Mouse (Mus musculus) liver, embryonic 14.5 days (tissue): Measurements from ENCODE around the gene Opcml. TPM values are rescaled to one million over a fixed set of nuclear protein-coding genes. Genes with fewer than 3 reads are reported as not detected.

Experiments used
- ATAC-seq: fragments of 200-750 bp; cut with Nextera tagmentation; 2 replicates; pipeline ENCODE4 v1.8.0; 2017; ENCODE audit warnings: moderate number of reproducible peaks, mild to moderate bottlenecking, moderate library complexity; ENCODE audit not compliant: insufficient read depth
- DNase-seq, 3 experiments: peaks; one replicate each; pipeline ENCODE4 v3.0.0-alpha.2; 2012 to 2013; ENCODE audit warnings: low read depth in 3 of 3, low spot score in 3 of 3
- H3K27ac ChIP-seq: fragments of 300-500 bp; sonication (generic); 2 replicates; pipeline ENCODE4 v1.5.1; 2014; ENCODE audit warnings: moderate library complexity, mild to moderate bottlenecking, control low read depth, inconsistent platforms
- H3K27me3 ChIP-seq: fragments of 300-500 bp; sonication (generic); 2 replicates; pipeline ENCODE4 v1.6.1; 2014; ENCODE audit warnings: mild to moderate bottlenecking, low read length, moderate library complexity; ENCODE audit not compliant: control insufficient read depth, insufficient read depth
- H3K36me3 ChIP-seq: fragments of 300-500 bp; sonication (generic); replicated peaks from 2 replicates; pipeline ENCODE4 v1.6.1; 2014; ENCODE audit warnings: low read depth; ENCODE audit not compliant: control insufficient read depth, insufficient read depth
- H3K4me1 ChIP-seq, 2 experiments: fragments of 200-500 bp in 1 of 2; fragments of 300-500 bp in 1 of 2; sonication (generic) in 1 of 2; replicated peaks; 2 replicates each; pipeline ENCODE4 v1.6.1; 2012 to 2014; ENCODE audit warnings: antibody characterized with exemption in 1 of 2, inconsistent platforms in 1 of 2, low read length in 1 of 2; ENCODE audit not compliant: control insufficient read depth in 2 of 2, insufficient read depth in 2 of 2
- H3K4me2 ChIP-seq: fragments of 300-500 bp; sonication (generic); 2 replicates; pipeline ENCODE4 v1.6.1; 2014; ENCODE audit warnings: low read depth, mild to moderate bottlenecking, control low read depth, moderate library complexity
- H3K4me3 ChIP-seq, 2 experiments: fragments of 200-500 bp in 1 of 2; fragments of 300-500 bp in 1 of 2; sonication (generic) in 1 of 2; 2 replicates each; pipeline ENCODE4 v1.5.1; 2012 to 2014; ENCODE audit warnings: low read depth in 2 of 2, low read length in 2 of 2, mild to moderate bottlenecking in 2 of 2, control low read depth in 1 of 2, inconsistent platforms in 1 of 2, moderate library complexity in 1 of 2; ENCODE audit not compliant: insufficient read depth in 1 of 2
- H3K9ac ChIP-seq: fragments of 300-500 bp; sonication (generic); replicated peaks from 2 replicates; pipeline ENCODE4 v1.6.1; 2014; ENCODE audit warnings: mild to moderate bottlenecking, control low read depth, moderate library complexity
- H3K9me3 ChIP-seq: fragments of 300-500 bp; sonication (generic); 2 replicates; pipeline ENCODE4 v1.6.1; 2016; ENCODE audit warnings: low read length, mixed read lengths; ENCODE audit not compliant: control insufficient read depth
- CTCF ChIP-seq: IDR thresholded peaks from 2 replicates; pipeline ENCODE4 v1.5.1; 2016; ENCODE audit warnings: antibody characterized with exemption, low read depth, control low read depth
- EP300 ChIP-seq: IDR thresholded peaks from 2 replicates; pipeline ENCODE4 v1.6.1; 2016; ENCODE audit warnings: antibody characterized with exemption, low read depth
- WGBS: fragments of 180-500 bp; shearing (Covaris S2); extraction: QIAGEN DNeasy Blood & Tissue Kit; methylation state at CpG from one replicate; pipeline ENCODE4 v1.1.7; 2014; ENCODE audit not compliant: insufficient replicate concordance; 5-methylcytosine and 5-hydroxymethylcytosine counted together
- polyA plus RNA-seq, 2 experiments: library from polyadenylated mRNA; depleted of rRNA in 1 of 2; stranded (reverse) in 1 of 2; unstranded in 1 of 2; fragments of >200 nt; fragmentation: Nextera tagmentation in 1 of 2; extraction: Ambion mirVana in 1 of 2; gene quantifications; 2 replicates each; pipeline versions ENCODE4 v1.2.1 to v1.2.3; 2012 to 2014

Opcml gene
- polyA plus RNA-seq, 2 experiments: 0.03 TPM; not detected in 1

DNA sequence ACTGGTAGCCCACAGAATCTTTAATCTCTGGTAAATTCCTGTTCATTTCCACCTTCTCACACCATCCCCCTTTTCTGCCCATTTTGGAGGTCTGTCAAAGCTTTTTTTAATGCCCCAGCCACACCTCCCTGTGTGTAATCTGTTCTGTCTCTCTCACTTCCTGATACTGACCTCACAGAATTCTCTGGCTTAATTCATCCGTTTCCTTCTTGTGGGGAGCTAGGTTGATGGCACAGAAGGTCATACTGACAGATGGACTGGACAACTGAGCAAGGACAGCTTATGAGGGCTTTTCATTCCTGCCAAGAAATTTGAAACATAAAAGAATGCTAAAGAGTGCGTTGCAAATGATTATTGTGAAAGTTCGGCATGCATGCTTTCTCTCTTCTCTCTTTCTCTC is 126.7 kb downstream of the Opcml start:
- Histone ChIP-seq H3K36me3 (no peaks in the 10 kb centered on the region), H3K4me3 (no peak overlapping the region), H3K9me3 (no peaks in the 10 kb centered on the region), H3K27me3 (no peaks in the 10 kb centered on the region), H3K4me1 (no peaks in the 10 kb centered on the region), H3K27ac (no peak overlapping the region), H3K9ac (no peak overlapping the region), H3K4me2 (no peak overlapping the region)
- DNase-seq (no peak), ATAC-seq (no peak)
- 47% methylated on average over 3 of the region's 3 CpGs for WGBS
- TF ChIP-seq EP300 (no peak), CTCF (no peak)

DNA sequence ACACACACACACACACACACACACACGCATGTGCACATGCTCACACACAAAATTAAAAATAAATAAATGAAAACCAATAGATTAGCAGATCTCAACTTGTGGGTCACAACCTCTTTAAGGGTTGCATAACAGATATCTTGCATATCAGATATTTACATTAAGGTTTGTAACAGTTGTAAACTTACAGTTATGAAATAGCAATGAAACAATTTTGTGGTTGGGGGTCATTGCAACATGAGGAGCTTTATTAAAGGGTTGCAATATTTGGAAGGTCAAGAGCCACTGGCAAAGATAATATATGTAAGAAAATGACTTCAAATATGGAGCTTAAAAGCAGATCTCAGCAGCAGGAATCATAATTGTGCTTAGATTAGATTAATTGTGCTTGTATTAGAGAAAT is 132.9 kb downstream of the Opcml start:
- TF ChIP-seq CTCF: no peak
- TF ChIP-seq EP300: no peak
- H3K27ac ChIP-seq: no peak overlapping the region
- H3K4me2 ChIP-seq: no peak overlapping the region
- H3K9ac ChIP-seq: no peak overlapping the region
- ATAC-seq (no peak), DNase-seq (no peak)
- no peak overlapping the region for H3K4me3 ChIP-seq
- H3K4me1 ChIP-seq: no peaks in the 10 kb centered on the region
- no peaks in the 10 kb centered on the region for H3K9me3 ChIP-seq
- no peaks in the 10 kb centered on the region for H3K27me3 ChIP-seq
- WGBS: 57% methylated on average over 1 of the region's 1 CpGs
- no peaks in the 10 kb centered on the region for H3K36me3 ChIP-seq

DNA sequence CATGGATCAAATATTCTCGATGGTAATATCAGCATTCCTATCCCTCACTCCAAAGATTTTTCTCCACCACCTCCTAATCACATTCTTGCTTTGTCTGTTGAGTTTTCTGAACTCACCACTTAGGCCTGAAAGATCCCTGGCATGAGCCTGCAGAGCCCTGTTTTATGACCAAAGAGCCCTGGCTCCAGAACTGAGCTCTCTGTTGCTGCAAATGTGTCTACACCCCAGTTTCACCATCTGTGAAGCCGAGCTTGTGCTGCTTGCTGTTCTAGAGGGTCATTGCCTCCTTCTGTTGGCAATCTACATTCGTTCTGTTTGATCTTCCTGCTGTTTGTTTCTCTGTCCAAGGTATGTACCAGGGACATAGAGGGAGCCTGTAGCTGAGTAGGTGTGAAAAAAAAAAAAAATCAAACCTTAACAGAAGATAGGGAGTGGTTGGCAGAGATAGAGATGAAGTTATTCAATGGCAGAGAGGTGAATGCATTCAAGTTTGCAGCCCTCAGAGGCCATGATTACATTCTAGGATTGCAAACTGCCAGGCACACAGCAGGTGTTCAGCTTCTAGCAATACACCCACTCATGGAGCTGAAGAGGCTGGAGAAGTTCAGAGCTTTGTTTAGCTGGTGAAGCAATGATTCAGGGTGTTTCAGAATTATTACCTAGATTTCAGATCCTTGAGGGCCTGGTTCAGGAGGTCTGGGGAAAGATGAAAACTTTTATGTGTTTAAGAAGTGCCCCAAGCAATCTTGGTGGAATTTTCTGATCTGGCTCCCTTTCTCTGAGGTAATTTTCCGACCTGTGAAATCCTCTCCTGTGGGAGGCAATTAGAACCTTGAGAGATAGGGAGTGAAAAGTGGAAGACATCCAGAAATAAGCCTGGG is 133.6 kb downstream of the Opcml start:
- no peak overlapping the region for H3K9ac ChIP-seq
- no peaks in the 10 kb centered on the region for H3K36me3 ChIP-seq
- no peaks in the 10 kb centered on the region for H3K4me1 ChIP-seq
- no peaks in the 10 kb centered on the region for H3K9me3 ChIP-seq
- H3K4me3 ChIP-seq: no peak overlapping the region
- 33% methylated on average over 4 of the region's 4 CpGs for WGBS
- ATAC-seq (no peak), DNase-seq (no peak)
- no peak overlapping the region for H3K27ac ChIP-seq
- H3K27me3 ChIP-seq: no peaks in the 10 kb centered on the region
- no peak overlapping the region for H3K4me2 ChIP-seq
- TF ChIP-seq EP300: no peak
- TF ChIP-seq CTCF: no peak

- H3K27ac ChIP-seq: no peak overlapping the region
- H3K4me2 ChIP-seq: no peak overlapping the region
- DNase-seq (no peak), ATAC-seq (no peak)
- no peaks in the 10 kb centered on the region for H3K9me3 ChIP-seq
- no peaks in the 10 kb centered on the region for H3K36me3 ChIP-seq
- WGBS: 56% methylated on average over 2 of the region's 2 CpGs
- H3K27me3 ChIP-seq: no peaks in the 10 kb centered on the region
- no peaks in the 10 kb centered on the region for H3K4me1 ChIP-seq
- no peak overlapping the region for H3K4me3 ChIP-seq
- no peak for TF ChIP-seq CTCF
- no peak for TF ChIP-seq EP300
- no peak overlapping the region for H3K9ac ChIP-seq
Observed at GRCm38 (mm10) chr9:27925650-27926049, 135.1 kb downstream of the Opcml start.

DNA sequence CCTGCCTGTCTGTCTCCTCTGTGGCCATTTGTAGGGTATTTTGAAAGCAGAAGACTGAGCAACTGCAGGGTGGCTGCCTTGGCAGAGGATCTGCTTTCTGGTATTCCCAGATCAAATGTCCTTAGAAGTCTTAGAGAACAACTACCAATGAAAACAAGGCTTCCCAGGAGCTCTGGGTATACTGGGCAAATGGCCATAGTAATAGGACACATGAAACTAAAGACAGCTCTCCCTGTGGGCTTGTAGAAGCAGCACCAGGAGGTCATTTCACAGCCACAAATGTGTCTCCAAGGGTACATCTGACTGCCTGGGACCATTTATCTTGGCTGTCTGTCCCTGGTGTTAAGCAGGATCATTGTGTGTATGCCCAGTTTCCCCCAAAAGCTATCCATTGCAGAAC is 146.7 kb downstream of the Opcml start:
- TF ChIP-seq EP300: no peak
- no peak for TF ChIP-seq CTCF
- no peak overlapping the region for H3K4me2 ChIP-seq
- H3K9me3 ChIP-seq: no peaks in the 10 kb centered on the region
- no peaks in the 10 kb centered on the region for H3K27me3 ChIP-seq
- no peaks in the 10 kb centered on the region for H3K36me3 ChIP-seq
- H3K27ac ChIP-seq: no peak overlapping the region
- H3K4me3 ChIP-seq: no peak overlapping the region
- DNase-seq: no peak
- no peaks in the 10 kb centered on the region for H3K4me1 ChIP-seq
- H3K9ac ChIP-seq: no peak overlapping the region
- ATAC-seq: no peak
